Mouse (Mus musculus) E14TG2a.4 (cell line): ENCODE measurements at regions not wholly inside any gene's neighbourhood (a gene's known extent, or its start where the extent isn't known, plus 50 kb on each side); places are given as distances from the start of the nearest gene placed in this dataset.

Experiments
- CTCF ChIP-seq: conservative IDR thresholded peaks from 2 replicates; pipeline ENCODE4 v1.5.1; 2014; ENCODE audit warnings: low read length
- NANOG ChIP-seq: IDR thresholded peaks from 2 replicates; pipeline ENCODE4 v1.6.1; 2014; ENCODE audit warnings: borderline replicate concordance, low read length, mixed read lengths

- TF ChIP-seq CTCF (no peak), NANOG (no peak)
Observed at GRCm38 (mm10) chr2:137224702-137225552, 108.5 kb upstream of the Jag1 start.
